Mouse (Mus musculus) activated CD4-positive, CD25-positive, alpha-beta regulatory T cell, adult 4 months (primary cell): Measurements from ENCODE around the gene Epb41. TPM values are rescaled to one million over a fixed set of nuclear protein-coding genes. Genes with fewer than 3 reads are reported as not detected.

Experiments
- ATAC-seq: one replicate; pipeline ENCODE4 v1.8.0; 2017
- polyA plus RNA-seq, 2 experiments: library from polyadenylated mRNA; unstranded; fragments of 100-300 nt; shearing (Covaris generic); gene quantifications; one replicate each; pipeline ENCODE4 v1.2.1; 2017

Epb41 gene
- polyA plus RNA-seq, 2 experiments from 2014 or later, result 26.9 to 27.1 TPM

DNA sequence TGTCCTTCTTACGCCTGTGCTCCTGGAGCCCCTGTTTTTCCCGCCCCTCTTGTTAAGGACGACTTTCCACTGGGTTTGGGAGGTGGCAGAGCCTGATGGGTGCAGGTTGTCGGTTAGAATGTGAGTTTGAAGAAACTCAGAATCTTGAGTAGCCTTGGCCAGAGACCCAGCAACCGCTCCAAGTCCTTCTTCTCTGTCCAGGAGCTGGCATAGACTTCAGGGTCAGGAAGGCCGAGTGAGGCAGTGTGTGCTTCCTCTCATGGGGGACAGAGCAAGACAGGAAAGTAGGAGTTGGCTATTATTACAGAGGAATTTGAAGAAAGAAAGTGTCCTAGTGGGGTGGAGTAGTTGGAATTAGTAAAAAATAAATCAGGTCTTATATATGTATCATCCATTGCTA lies 191.6 kb downstream of the Epb41 start:
- no peak for ATAC-seq

DNA sequence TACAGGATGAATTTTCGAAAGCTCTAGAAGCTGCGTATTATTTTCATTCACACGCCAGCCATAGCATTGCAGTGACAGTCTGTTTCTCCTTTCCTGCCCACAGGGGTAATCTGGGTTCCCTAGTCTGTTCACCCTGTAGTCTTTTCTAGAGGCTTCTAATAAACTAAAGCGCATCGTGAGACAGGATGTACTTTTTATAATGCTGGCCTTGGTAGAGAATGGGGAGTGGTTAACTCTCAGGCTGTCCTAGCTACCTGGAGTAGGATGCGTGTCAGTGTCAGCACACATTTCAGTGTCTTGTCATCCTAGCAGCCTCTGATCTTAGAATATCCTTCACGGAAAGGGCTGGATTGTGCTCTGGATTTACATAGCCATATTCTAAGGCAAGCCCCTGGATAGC lies 193.8 kb downstream of the Epb41 start:
- ATAC-seq, result peak; percentile 69

GRCm38 (mm10) chr4:131879692-131880091 lies 195.4 kb downstream of the Epb41 start:
- ATAC-seq, result no peak

GRCm38 (mm10) chr4:131876836-131877235 lies 198.3 kb downstream of the Epb41 start:
- ATAC-seq, result no peak

DNA sequence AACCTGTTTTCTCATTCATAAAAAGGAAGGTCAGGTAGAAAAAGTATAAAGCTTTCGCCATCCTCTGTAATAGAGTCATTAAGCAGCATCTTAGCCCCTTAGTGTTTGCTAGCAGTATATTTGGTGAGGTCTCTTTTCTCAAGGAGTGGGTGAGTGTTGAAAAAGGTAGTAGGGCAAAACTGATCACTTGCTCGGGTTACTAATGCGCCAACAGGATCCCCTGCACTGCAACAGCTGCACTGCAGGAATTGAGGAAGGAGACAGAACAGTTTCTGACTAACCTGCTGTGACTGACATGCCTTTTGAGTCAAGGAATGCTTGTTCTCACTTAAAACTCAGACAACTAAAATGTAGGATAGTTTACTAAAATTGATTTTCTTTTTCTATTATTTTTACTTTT lies 199.9 kb downstream of the Epb41 start:
- no peak for ATAC-seq

DNA sequence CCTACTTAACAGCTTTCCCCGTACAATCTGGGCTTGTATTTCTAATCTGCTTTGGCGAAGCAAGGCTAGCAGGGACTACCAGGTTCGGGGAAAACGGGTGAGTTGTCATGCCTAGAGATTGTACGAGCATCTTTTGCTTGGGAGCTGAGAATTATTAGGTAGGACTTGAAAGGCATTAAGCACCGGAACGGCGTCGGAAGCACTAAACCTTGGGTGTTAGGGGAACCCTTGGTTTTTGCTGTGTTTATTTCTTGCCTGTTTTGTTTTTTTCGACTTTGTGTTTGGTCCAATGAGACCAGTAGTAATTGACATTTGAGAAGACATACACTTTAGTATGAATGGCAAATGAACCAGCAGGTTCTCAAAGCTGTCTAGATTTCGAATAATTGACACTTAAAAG lies 200.6 kb downstream of the Epb41 start:
- ATAC-seq, result no peak

- ATAC-seq, result no peak
Measured at GRCm38 (mm10) chr4:131874169-131874536, 201.0 kb downstream of the Epb41 start.

Other genes starting within 250 kb of the Epb41 start
- under 1 TPM in 1 of 2 experiments, not detected in 1; 0.10 TPM for gene Ptpru, start 237.0 kb downstream of the Epb41 start, polyA plus RNA-seq
- gene Mecr, start 231.9 kb downstream of the Epb41 start, polyA plus RNA-seq, result 10 to 100 TPM; 27.4 to 30.5 TPM
- 10 to 100 TPM; 10.8 to 12.2 TPM for gene Srsf4, start 201.7 kb downstream of the Epb41 start, polyA plus RNA-seq
- gene Tmem200b, start 153.6 kb downstream of the Epb41 start, polyA plus RNA-seq, result not detected
- not detected for gene Gm10300, start 624 bp downstream of the Epb41 start, polyA plus RNA-seq
- gene Oprd1, start 69.2 kb upstream of the Epb41 start, polyA plus RNA-seq, result not detected
- 100 to 1,000 TPM in 1 of 2 experiments, 10 to 100 TPM in 1; 91.1 to 128 TPM for gene Ythdf2, start 137.0 kb upstream of the Epb41 start, polyA plus RNA-seq
- gene Gmeb1, start 186.3 kb upstream of the Epb41 start, polyA plus RNA-seq, result 10 to 100 TPM; 13.8 to 13.9 TPM
- 10 to 100 TPM; 74.6 to 89.5 TPM for gene Taf12, start 199.1 kb upstream of the Epb41 start, polyA plus RNA-seq
- gene Rab42, start 228.1 kb upstream of the Epb41 start, polyA plus RNA-seq, result not detected